Mouse (Mus musculus) monocyte, adult 2 months (primary cell): ENCODE measurements around the gene Lsmem1.

Experiments used
- DNase-seq, 2 experiments: peaks; one replicate each; pipeline ENCODE4 v3.0.0; 2022; ENCODE audit warnings: low spot score in 2 of 2, low read depth in 1 of 2

The Lsmem1 gene

GRCm38 (mm10) chr12:40199302-40199701 lies at the start of gene Lsmem1:
Lsmem1 (minus strand) TSS chr12:40199490.
- no peak for DNase-seq

GRCm38 (mm10) chr12:40248454-40249180 lies 49.3 kb upstream of the Lsmem1 start, which contains the start of gene Ifrd1:
Ifrd1 (minus strand) TSS chr12:40248504.
- no peak for DNase-seq

- DNase-seq, result no peak
Observed at GRCm38 (mm10) chr12:40247976-40248375, 48.7 kb upstream of the Lsmem1 start.

DNA sequence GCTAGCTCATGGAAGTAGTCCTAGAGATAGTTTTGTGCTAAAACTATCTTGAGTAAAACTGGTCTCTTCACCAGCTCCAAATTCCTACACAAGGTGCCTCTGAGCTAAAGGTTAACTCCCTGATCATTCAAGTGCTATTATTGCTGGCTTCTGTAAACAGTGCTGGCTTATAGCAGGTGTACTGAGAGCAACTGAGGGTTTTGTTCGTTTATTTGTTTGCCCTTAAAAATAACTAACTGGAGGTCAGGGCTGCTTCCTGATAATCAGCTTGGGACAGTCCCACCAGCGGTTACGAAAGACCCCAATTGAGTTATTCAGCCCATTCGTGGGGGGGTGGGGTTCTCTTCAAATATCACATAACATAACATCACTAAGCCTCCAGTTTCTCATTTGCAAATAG lies 48.1 kb upstream of the Lsmem1 start:
- DNase-seq, result no peak

- no peak for DNase-seq
Observed at GRCm38 (mm10) chr12:40245434-40245970, 46.2 kb upstream of the Lsmem1 start.

DNA sequence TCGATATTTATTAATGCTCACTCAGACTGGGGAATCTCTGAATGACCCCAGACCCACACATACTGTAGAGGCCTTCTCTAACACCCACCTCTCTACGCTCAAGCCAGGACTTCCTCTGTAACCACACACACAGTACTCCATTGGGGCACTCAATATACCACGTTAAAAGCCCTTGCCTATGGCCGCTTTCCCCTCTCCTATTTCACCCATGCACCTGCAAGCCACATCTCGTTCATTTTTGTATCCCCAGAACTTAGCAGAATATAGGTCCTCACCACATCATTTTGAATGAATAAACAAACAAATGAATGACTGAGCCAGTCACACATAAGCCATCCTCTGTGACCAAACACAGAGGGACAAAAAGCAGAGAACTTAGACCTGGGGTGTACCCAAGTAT lies 45.6 kb upstream of the Lsmem1 start:
- no peak for DNase-seq

GRCm38 (mm10) chr12:40243821-40244221 lies 44.5 kb upstream of the Lsmem1 start:
- no peak for DNase-seq

- no peak for DNase-seq
Observed at GRCm38 (mm10) chr12:40243241-40243640, 44.0 kb upstream of the Lsmem1 start.

- no peak for DNase-seq
Observed at GRCm38 (mm10) chr12:40239161-40239560, 39.9 kb upstream of the Lsmem1 start.

DNA sequence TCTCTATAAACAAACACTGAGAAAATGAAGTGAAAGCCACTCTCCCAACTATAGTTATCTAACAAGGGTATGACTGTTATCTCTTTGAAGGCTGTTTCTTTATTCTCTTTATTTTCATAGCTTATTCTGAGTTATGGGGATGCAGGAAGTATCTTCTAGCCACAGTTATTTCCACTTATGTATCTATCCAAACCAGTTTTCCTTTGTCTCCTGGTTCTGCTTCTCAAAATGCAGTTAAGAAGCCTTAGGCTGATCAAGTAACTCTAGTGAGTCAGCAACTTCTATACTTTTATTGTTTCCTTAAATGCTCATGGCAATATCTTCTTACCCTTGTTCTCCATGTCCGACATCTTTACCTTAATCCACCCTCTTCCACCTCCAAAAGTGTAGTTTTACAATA lies 32.9 kb upstream of the Lsmem1 start:
- no peak for DNase-seq

DNA sequence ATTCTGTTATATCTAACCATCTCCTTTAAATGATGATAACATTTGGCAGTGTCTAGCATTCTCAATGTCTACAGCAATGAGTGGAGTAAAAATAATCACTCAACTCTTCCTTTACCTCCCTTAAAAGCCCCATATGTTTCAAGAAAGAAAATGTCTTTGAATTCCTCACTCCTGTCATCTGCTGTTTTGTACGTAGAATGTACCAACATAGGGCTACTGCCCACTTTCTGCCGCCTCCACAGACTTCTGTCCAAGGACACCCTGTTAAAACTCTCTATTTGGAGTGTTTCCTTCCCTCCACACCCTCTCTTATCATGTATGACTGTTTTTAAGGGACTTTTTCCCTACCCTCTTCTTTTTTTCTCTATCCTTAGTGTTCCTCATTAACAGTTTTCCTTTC lies 32.3 kb upstream of the Lsmem1 start:
- DNase-seq, result no peak

- DNase-seq, result no peak
Observed at GRCm38 (mm10) chr12:40224171-40224880, 25.0 kb upstream of the Lsmem1 start.

- DNase-seq, result peak in 1 of 2 experiments; percentile 24
Observed at GRCm38 (mm10) chr12:40223676-40224075, 24.4 kb upstream of the Lsmem1 start.

- peak; percentile 99 for DNase-seq
Observed at GRCm38 (mm10) chr12:40223082-40223619, 23.9 kb upstream of the Lsmem1 start.

- DNase-seq, result peak; percentile 66 to 84
Observed at GRCm38 (mm10) chr12:40222251-40223081, 23.2 kb upstream of the Lsmem1 start.

GRCm38 (mm10) chr12:40221611-40222010 lies 22.3 kb upstream of the Lsmem1 start:
- no peak for DNase-seq

GRCm38 (mm10) chr12:40220896-40221295 lies 21.6 kb upstream of the Lsmem1 start:
- DNase-seq, result no peak

- no peak for DNase-seq
Observed at GRCm38 (mm10) chr12:40220001-40220570, 20.8 kb upstream of the Lsmem1 start.

- DNase-seq, result no peak
Observed at GRCm38 (mm10) chr12:40218430-40218945, 19.2 kb upstream of the Lsmem1 start.

- DNase-seq, result no peak
Observed at GRCm38 (mm10) chr12:40217776-40218175, 18.5 kb upstream of the Lsmem1 start.
